Mouse (Mus musculus): ENCODE measurements around the gene Cpsf7.

- TF ChIP-seq POLR2A (IDR thresholded peaks at IDR 0.05; ENCODE audit: insufficient read depth, low read depth, low read length): no peak
- TF ChIP-seq CTCF (IDR thresholded peaks at IDR 0.05): no peak
- TF ChIP-seq EP300 (IDR thresholded peaks at IDR 0.05; ENCODE audit: insufficient read depth, low read depth, low read length): no peak
Observed at GRCm38 (mm10) chr19:10581984-10582383, 56.9 kb downstream of the Cpsf7 start.

Measured in heart, adult 2 months (tissue).